Mouse (Mus musculus) liver, adult 2 months (tissue): ENCODE data around the gene Duxf3.

Experiments
- CTCF ChIP-seq: fragments of 200-500 bp; IDR thresholded peaks from 2 replicates; pipeline ENCODE4 v1.5.1; 2011; ENCODE audit warnings: low read depth, low read length, control low read depth
- POLR2A ChIP-seq: fragments of 200-500 bp; IDR thresholded peaks from 2 replicates; pipeline ENCODE4 v1.6.1; 2011; ENCODE audit warnings: low read length, control low read depth; ENCODE audit not compliant: insufficient read depth; ENCODE audit errors: extremely low read depth

GRCm38 (mm10) chr10:58217366-58217765 lies 15.1 kb downstream of the Duxf3 start:
- TF ChIP-seq CTCF (no peak), POLR2A (no peak)
